8 mouse cellular contexts compared by ENCODE assay signal in genomic region chr4:120282568-120283091, GRCm38 (mm10). TPM values are rescaled to one million over a fixed set of nuclear protein-coding genes. Genes with fewer than 3 reads are reported as not detected.
DNase-seq lines count a peak whose midpoint lies in the region; ATAC-seq lines count a peak whose summit lies in the region.

No protein-coding gene starts in this region.

- peak; percentile 37 to 43 for DNase-seq in adrenal gland, adult 18-20 months (ENCODE audit: low spot score in 2 of 2)
- no peak for DNase-seq in adrenal gland, adult 8-10 months
- DNase-seq in adrenal gland, postnatal 14 days: peak; percentile 71
- peak; percentile 73 to 74 for DNase-seq in left cerebral cortex, postnatal 25 days (ENCODE audit: low spot score in 2 of 2)
- peak; percentile 75 for DNase-seq in midbrain, embryonic 14.5 days
- peak; percentile 56 for DNase-seq in testis, postnatal 14 days (ENCODE audit: low spot score)

- H3K9me3 ChIP-seq in forebrain, embryonic 13.5 days (replicated peaks): no peaks in the 10 kb centered on the region
- no peaks in the 10 kb centered on the region for H3K9me3 ChIP-seq in hindbrain, embryonic 15.5 days
- H3K9me3 ChIP-seq in midbrain, embryonic 14.5 days (ENCODE audit: control insufficient read depth, low read length): no peaks in the 10 kb centered on the region

- H3K4me3 ChIP-seq in forebrain, embryonic 13.5 days: peak overlapping the region; percentile 91
- H3K4me3 ChIP-seq in hindbrain, embryonic 15.5 days: peak overlapping the region; percentile 44
- peak overlapping the region; percentile 44 for H3K4me3 ChIP-seq in midbrain, embryonic 14.5 days (replicated peaks; ENCODE audit: low read depth, low read length)

- H3K27me3 ChIP-seq in forebrain, embryonic 13.5 days: peaks cover 13% of the 10 kb centered on the region; the same call in 1 of the 2 replicates
- H3K27me3 ChIP-seq in hindbrain, embryonic 15.5 days: peaks cover 11% of the 10 kb centered on the region; the same call in 1 of the 2 replicates
- peaks cover 14% of the 10 kb centered on the region for H3K27me3 ChIP-seq in midbrain, embryonic 14.5 days (ENCODE audit: control insufficient read depth, insufficient read depth, low read length)

- H3K4me1 ChIP-seq in forebrain, embryonic 13.5 days: peaks cover 88% of the 10 kb centered on the region
- H3K4me1 ChIP-seq in hindbrain, embryonic 15.5 days (replicated peaks): peaks cover 65% of the 10 kb centered on the region
- H3K4me1 ChIP-seq in midbrain, embryonic 14.5 days (ENCODE audit: control insufficient read depth, insufficient read depth, low read length): peaks cover 36% of the 10 kb centered on the region

- WGBS in forebrain, embryonic 13.5 days: 1% methylated on average over 33 of the region's 47 CpGs
- 1% methylated on average over 44 of the region's 47 CpGs for WGBS in hindbrain, embryonic 15.5 days
- WGBS in midbrain, embryonic 14.5 days: under 1% methylated on average over 45 of the region's 47 CpGs

- peak overlapping the region; percentile 95 for H3K27ac ChIP-seq in forebrain, embryonic 13.5 days
- peak overlapping the region; percentile 40 for H3K27ac ChIP-seq in hindbrain, embryonic 15.5 days (replicated peaks)
- H3K27ac ChIP-seq in midbrain, embryonic 14.5 days (replicated peaks; ENCODE audit: low read depth, low read length): peak overlapping the region; percentile 49; the same call in 1 of the 2 replicates

- H3K36me3 ChIP-seq in forebrain, embryonic 13.5 days (ENCODE audit: poor library complexity, severe bottlenecking): peaks cover 11% of the 10 kb centered on the region
- H3K36me3 ChIP-seq in hindbrain, embryonic 15.5 days: no peaks in the 10 kb centered on the region
- H3K36me3 ChIP-seq in midbrain, embryonic 14.5 days (ENCODE audit: control insufficient read depth, insufficient read depth, low read length): no peaks in the 10 kb centered on the region

- peak; percentile 79 for ATAC-seq in forebrain, embryonic 13.5 days
- peak; percentile 50 for ATAC-seq in hindbrain, embryonic 15.5 days (ENCODE audit: low FRiP score, low read depth)
- peak; percentile 48 for ATAC-seq in midbrain, embryonic 14.5 days (ENCODE audit: low FRiP score, low TSS enrichment)

- H3K9ac ChIP-seq in forebrain, embryonic 13.5 days: peak overlapping the region; percentile 69
- H3K9ac ChIP-seq in hindbrain, embryonic 15.5 days: peak overlapping the region; percentile 45
- H3K9ac ChIP-seq in midbrain, embryonic 14.5 days (replicated peaks; ENCODE audit: low read length): peak overlapping the region; percentile 62

- peak overlapping the region; percentile 92 for H3K4me2 ChIP-seq in forebrain, embryonic 13.5 days
- peak overlapping the region; percentile 85 for H3K4me2 ChIP-seq in hindbrain, embryonic 15.5 days
- peak overlapping the region; percentile 98 for H3K4me2 ChIP-seq in midbrain, embryonic 14.5 days (ENCODE audit: low read length)

- intact Hi-C loops in left cerebral cortex, postnatal 25 days (cut with DNase I): no loop called here

RNA-seq across cellular contexts. Expression of gene Foxo6, which starts 4.5 kb away (rescaled TPM):
- total RNA-seq in adrenal gland, adult 18-20 months (2021): under 1 TPM; 0.40 to 0.64 TPM
- total RNA-seq in adrenal gland, adult 8-10 months (2022): 1 to 10 TPM in 2 of 4 experiments, under 1 TPM in 2; 0.90 to 1.6 (median 1.1) TPM
- total RNA-seq in adrenal gland, postnatal 14 days (2021): 1.4 and 1.9 TPM in 2 replicates
- polyA plus RNA-seq in forebrain, embryonic 13.5 days (2015; fragmentation: Nextera tagmentation; extraction: Ambion mirVana): 3.1 and 3.8 TPM in 2 replicates
- polyA plus RNA-seq in hindbrain, embryonic 15.5 days (2015; fragmentation: Nextera tagmentation; extraction: Ambion mirVana): 1.0 and 1.3 TPM in 2 replicates
- 10 to 100 TPM; 11.3 to 16.6 TPM for total RNA-seq in left cerebral cortex, postnatal 25 days (2021)
- polyA plus RNA-seq in midbrain, embryonic 14.5 days (2014; fragmentation: Nextera tagmentation; extraction: Ambion mirVana): 2.0 and 2.6 TPM in 2 replicates

Comparison
In these comparisons a context has a peak if more than half of its experiments do, and no peak if none do; other contexts are left out.
1. H3K27ac ChIP-seq: peak in every context shown above with its lines; median percentile 95 in forebrain, embryonic 13.5 days; 49 in midbrain, embryonic 14.5 days; 40 in hindbrain, embryonic 15.5 days.